ENCODE assay signal across 25 mouse cellular contexts in the genomic region with DNA sequence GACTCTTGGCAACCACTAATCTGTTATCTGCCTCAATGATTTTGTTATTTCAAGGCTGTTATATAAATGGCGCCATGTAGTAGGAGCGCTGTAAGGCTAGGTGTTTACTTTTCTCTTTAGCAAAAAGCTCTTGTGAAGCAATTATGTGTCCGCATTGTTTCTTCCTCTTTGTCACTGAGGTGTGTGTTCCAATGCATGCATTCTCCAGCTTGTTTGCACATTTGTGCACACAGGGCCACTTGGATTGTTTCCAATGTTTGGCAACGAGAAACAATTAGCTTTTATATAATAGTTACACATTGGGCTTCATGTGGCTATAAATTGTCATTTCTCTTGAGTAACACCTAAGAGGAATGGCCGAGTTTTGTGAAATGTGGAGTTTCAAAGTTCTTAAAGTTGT. TPM values are rescaled to one million over a fixed set of nuclear protein-coding genes. Genes with fewer than 3 reads are reported as not detected.
DNase-seq lines count a peak whose midpoint lies in the region; ATAC-seq and TF ChIP-seq lines count a peak whose summit lies in the region.
"Had no signal": no experiment of that assay in that cellular context is flagged by ENCODE, and none has a peak within 500 bp of the region (broad histone marks: within the 10 kb centered on the region; RNA-seq: fewer than 3 reads in every experiment).

No protein-coding gene starts in this region.

- H3K27me3 ChIP-seq in lung, embryonic 14.5 days (ENCODE audit: insufficient read depth, low read length): no peaks in the 10 kb centered on the region
- no peaks in the 10 kb centered on the region for H3K27me3 ChIP-seq in Patski
- no peaks in the 10 kb centered on the region for H3K27me3 ChIP-seq in hindbrain, embryonic 11.5 days (ENCODE audit: control insufficient read depth, insufficient read depth, low read length)
- H3K27me3 ChIP-seq: forebrain, embryonic 13.5 days; heart, embryonic 12.5 days; heart, embryonic 15.5 days; hindbrain, embryonic 12.5 days; hindbrain, embryonic 15.5 days had no signal

- DNase-seq in lung, embryonic 14.5 days: peak; percentile 69
- DNase-seq in lung, postnatal 10 days: no peak
- peak; percentile 22 for DNase-seq in 3134 (ENCODE audit: extremely low read depth, insufficient read length, low spot score)
- DNase-seq in Patski (ENCODE audit: low read depth, low spot score): no peak
- no peak for DNase-seq in heart, postnatal 4 days
- DNase-seq in hindbrain, embryonic 11.5 days (ENCODE audit: low spot score): no peak
- DNase-seq: adrenal gland, postnatal 10 days; adrenal gland, postnatal 36 days; cerebellum, adult 18-20 months; cerebellum, adult 9-10 months; cerebellum, postnatal 14 days; gastrocnemius, postnatal 10 days; gastrocnemius, postnatal 36 days; heart, postnatal 10 days; heart, postnatal 36 days had no signal

- H3K36me3 ChIP-seq in lung, embryonic 14.5 days (ENCODE audit: insufficient read depth): no peaks in the 10 kb centered on the region
- no peaks in the 10 kb centered on the region for H3K36me3 ChIP-seq in hindbrain, embryonic 11.5 days (ENCODE audit: control insufficient read depth, insufficient read depth, low read length)
- H3K36me3 ChIP-seq: forebrain, embryonic 10.5 days; heart, embryonic 12.5 days; heart, embryonic 15.5 days; hindbrain, embryonic 12.5 days; hindbrain, embryonic 15.5 days had no signal

- CTCF ChIA-PET in Patski (lab: Charles Lee): interaction anchor here (0.7 to 1.7 kb wide), 3 partner anchors 9 to 133 kb away, joined by 3 to 4 read pairs (median 4); no protein-coding TSS in a partner anchor

- no peak for ATAC-seq in lung, embryonic 14.5 days (ENCODE audit: insufficient read depth)
- ATAC-seq in Patski: peak; percentile 57
- 0 out of 2 replicates have a peak, but pooled peaks have one; percentile 44 for ATAC-seq in megakaryocyte, adult 5-6 weeks (ENCODE audit: poor library complexity, severe bottlenecking)
- no peak for ATAC-seq in hindbrain, embryonic 11.5 days (ENCODE audit: low FRiP score)
- ATAC-seq: forebrain, embryonic 13.5 days; forebrain, embryonic 16.5 days had no signal

- WGBS in lung, embryonic 14.5 days: 56% methylated on average over 5 of the region's 5 CpGs
- 92% methylated on average over 5 of the region's 5 CpGs for WGBS in hindbrain, embryonic 11.5 days

- no peaks in the 10 kb centered on the region for H3K9me3 ChIP-seq in lung, embryonic 14.5 days (ENCODE audit: low read depth, low read length)
- H3K9me3 ChIP-seq in hindbrain, embryonic 11.5 days (ENCODE audit: control insufficient read depth, low read length): no peaks in the 10 kb centered on the region
- H3K9me3 ChIP-seq: forebrain, embryonic 10.5 days; forebrain, embryonic 13.5 days; heart, embryonic 12.5 days; heart, embryonic 15.5 days; hindbrain, embryonic 12.5 days; hindbrain, embryonic 15.5 days had no signal

- no peak overlapping the region for H3K9ac ChIP-seq in lung, embryonic 14.5 days
- no peak overlapping the region for H3K9ac ChIP-seq in hindbrain, embryonic 11.5 days (ENCODE audit: low read depth, low read length)
- H3K9ac ChIP-seq: forebrain, embryonic 13.5 days; heart, embryonic 12.5 days; heart, embryonic 15.5 days; hindbrain, embryonic 12.5 days; hindbrain, embryonic 15.5 days had no signal

- no peaks in the 10 kb centered on the region for H3K4me1 ChIP-seq in lung, embryonic 14.5 days (ENCODE audit: insufficient read depth)
- H3K4me1 ChIP-seq in hindbrain, embryonic 11.5 days (replicated peaks; ENCODE audit: control insufficient read depth, insufficient read depth, low read length): no peaks in the 10 kb centered on the region
- H3K4me1 ChIP-seq: forebrain, embryonic 13.5 days; hindbrain, embryonic 12.5 days; hindbrain, embryonic 15.5 days had no signal

- no peak overlapping the region for H3K4me2 ChIP-seq in lung, embryonic 14.5 days
- H3K4me2 ChIP-seq in hindbrain, embryonic 11.5 days (replicated peaks; ENCODE audit: low read depth, low read length): no peak overlapping the region
- H3K4me2 ChIP-seq: forebrain, embryonic 13.5 days; heart, embryonic 12.5 days; heart, embryonic 15.5 days; hindbrain, embryonic 12.5 days; hindbrain, embryonic 15.5 days had no signal

- POLR2A ChIA-PET in Patski (lab: Charles Lee): interaction anchor here (0.6 kb wide), 1 partner anchor 10 kb away, joined by 4 read pairs; no protein-coding TSS in a partner anchor

- no peak overlapping the region for H3K27ac ChIP-seq in lung, embryonic 14.5 days (ENCODE audit: low read depth)
- H3K27ac ChIP-seq in hindbrain, embryonic 11.5 days (ENCODE audit: low read depth, low read length): no peak overlapping the region
- H3K27ac ChIP-seq: forebrain, embryonic 10.5 days; forebrain, embryonic 13.5 days; heart, embryonic 15.5 days; hindbrain, embryonic 12.5 days; hindbrain, embryonic 15.5 days had no signal

- no peak overlapping the region for H3K4me3 ChIP-seq in lung, embryonic 14.5 days (ENCODE audit: low read depth, low read length)
- H3K4me3 ChIP-seq in hindbrain, embryonic 11.5 days (ENCODE audit: low read depth, low read length): no peak overlapping the region
- H3K4me3 ChIP-seq: forebrain, embryonic 10.5 days; forebrain, embryonic 13.5 days; heart, embryonic 12.5 days; heart, embryonic 15.5 days; hindbrain, embryonic 12.5 days; hindbrain, embryonic 15.5 days had no signal

- in situ Hi-C loops in Patski (cut with MboI; ENCODE audit: low pct_unique_long_range_greater_than_20kb): no loop called here

- TF ChIP-seq CTCF in lung, embryonic 14.5 days (IDR thresholded peaks at IDR 0.05; ENCODE audit: low read depth): no peak
- TF ChIP-seq CTCF in Patski (IDR thresholded peaks at IDR 0.05): no peak

RNA-seq across cellular contexts. Expression of gene Helt, which starts 44.8 kb away (rescaled TPM):
- not detected in 2 replicates for polyA plus RNA-seq in lung, embryonic 14.5 days (2014; fragmentation: Nextera tagmentation; extraction: Ambion mirVana)
- polyA plus RNA-seq in Patski (2021): not detected
- not detected in 2 replicates for total RNA-seq in megakaryocyte, adult 5-6 weeks (2015)
- total RNA-seq in megakaryocyte, adult 5-6 weeks (2017): not detected in 2 replicates
- total RNA-seq in heart, postnatal 4 days (2021): not detected
- polyA plus RNA-seq in hindbrain, embryonic 11.5 days (2014; fragmentation: Nextera tagmentation; extraction: Ambion mirVana): 0.60 and 1.1 TPM in 2 replicates
- total RNA-seq: adrenal gland, adult 18-20 months; adrenal gland, postnatal 10 days; adrenal gland, postnatal 36 days; ES-E14; heart, postnatal 10 days had no signal
- polyA plus RNA-seq: heart, embryonic 12.5 days; heart, embryonic 15.5 days had no signal

Comparison
In these comparisons a context has a peak if more than half of its experiments do, and no peak if none do; other contexts are left out.
1. DNase-seq: peak in lung, embryonic 14.5 days (single experiment) and 3134 (single experiment); none in lung, postnatal 10 days (single experiment), Patski (single experiment), heart, postnatal 4 days (single experiment) and hindbrain, embryonic 11.5 days (single experiment).
2. ATAC-seq: peak in Patski (single experiment) and megakaryocyte, adult 5-6 weeks (single experiment); none in lung, embryonic 14.5 days (single experiment) and hindbrain, embryonic 11.5 days (single experiment).